Mouse (Mus musculus) erythroblast, embryonic 14.5 days (primary cell): ENCODE data around the gene Nectin1.

Experiments
- GATA1 ChIP-seq: IDR thresholded peaks from 2 replicates; pipeline ENCODE4 v1.6.1; 2012; ENCODE audit warnings: low read length, inconsistent platforms, mixed read lengths
- TAL1 ChIP-seq: IDR thresholded peaks from 3 replicates; pipeline ENCODE4 v1.6.1; 2012; ENCODE audit warnings: low read length, inconsistent platforms, mixed read lengths

DNA sequence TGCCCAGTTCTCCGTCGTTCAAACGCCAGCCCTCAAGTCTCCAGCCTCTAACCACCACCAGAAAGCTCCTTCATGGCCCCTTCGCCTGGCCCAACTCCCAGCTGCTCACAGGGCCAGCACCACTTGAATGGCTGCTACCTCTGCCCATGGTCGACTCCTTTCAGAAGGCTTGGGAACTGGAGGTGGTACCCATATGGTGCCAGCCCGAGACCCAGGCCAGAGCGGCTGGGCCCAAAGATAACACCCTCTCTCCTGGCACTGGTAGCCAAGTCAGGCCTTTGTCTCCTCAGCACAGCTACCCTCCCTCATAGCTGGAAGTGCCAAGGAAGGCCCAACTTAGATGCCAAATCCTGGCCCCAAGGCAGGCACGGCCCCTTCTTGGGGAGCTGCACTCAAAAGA, 89.4 kb downstream of the Nectin1 start:
- TF ChIP-seq TAL1 (no peak), GATA1 (no peak)
